Mouse (Mus musculus) liver, adult 2 months (tissue): Measurements from ENCODE around the gene Cux2. TPM values are rescaled to one million over a fixed set of nuclear protein-coding genes. Genes with fewer than 3 reads are reported as not detected.
A peak's percentile ranks its signal among the peaks of the same experiment; 100 is the strongest.

Experiments
- DNase-seq: peaks from one replicate; pipeline ENCODE4 v3.0.0-alpha.2; 2011; ENCODE audit warnings: low read depth, low spot score; ENCODE audit errors: extremely low read depth
- H3K27ac ChIP-seq: fragments of 200-500 bp; replicated peaks from 2 replicates; pipeline ENCODE4 v1.5.1; 2012; ENCODE audit warnings: low read depth, mild to moderate bottlenecking, control low read depth, inconsistent platforms, low read length; ENCODE audit not compliant: insufficient read depth
- H3K27me3 ChIP-seq: fragments of 200-500 bp; 2 replicates; pipeline ENCODE4 v1.6.1; 2012; ENCODE audit warnings: mild to moderate bottlenecking, moderate library complexity, low read length, inconsistent platforms; ENCODE audit not compliant: control insufficient read depth, insufficient read depth
- H3K36me3 ChIP-seq: fragments of 200-500 bp; 2 replicates; pipeline ENCODE4 v1.6.1; 2012; ENCODE audit warnings: low read length, inconsistent platforms; ENCODE audit not compliant: control insufficient read depth, insufficient read depth
- H3K4me1 ChIP-seq: fragments of 200-500 bp; 2 replicates; pipeline ENCODE4 v1.6.1; 2011; ENCODE audit warnings: low read length; ENCODE audit not compliant: control insufficient read depth, insufficient read depth
- H3K4me3 ChIP-seq: fragments of 200-500 bp; 2 replicates; pipeline ENCODE4 v1.5.1; 2011; ENCODE audit warnings: low read depth, mild to moderate bottlenecking, control low read depth, low read length, moderate library complexity; ENCODE audit not compliant: insufficient read depth
- H3K79me2 ChIP-seq: fragments of 200-500 bp; 2 replicates; pipeline ENCODE4 v1.6.1; 2012; ENCODE audit warnings: inconsistent platforms, mild to moderate bottlenecking, low read length, moderate library complexity; ENCODE audit not compliant: control insufficient read depth, insufficient read depth
- H3K9ac ChIP-seq: fragments of 200-500 bp; 2 replicates; pipeline ENCODE4 v1.6.1; 2012; ENCODE audit warnings: low read depth, mild to moderate bottlenecking, control low read depth, inconsistent platforms, low read length
- CTCF ChIP-seq: fragments of 200-500 bp; IDR thresholded peaks from 2 replicates; pipeline ENCODE4 v1.5.1; 2011; ENCODE audit warnings: low read depth, low read length, control low read depth
- POLR2A ChIP-seq: fragments of 200-500 bp; IDR thresholded peaks from 2 replicates; pipeline ENCODE4 v1.6.1; 2011; ENCODE audit warnings: low read length, control low read depth; ENCODE audit not compliant: insufficient read depth; ENCODE audit errors: extremely low read depth
- WGBS: fragments of 180-500 bp; shearing (Covaris S2); methylation state at CpG from one replicate; pipeline ENCODE4 v1.1.7; 2018; 5-methylcytosine and 5-hydroxymethylcytosine counted together
- polyA plus RNA-seq: library from polyadenylated mRNA; depleted of rRNA; stranded (reverse); fragments of >200 nt; gene quantifications from 2 replicates; pipeline ENCODE4 v1.2.3, GENCODE M21; 2012
- total RNA-seq: library from RNA; depleted of rRNA; stranded (reverse); fragments of >200 nt; gene quantifications from 2 replicates; pipeline ENCODE4 v1.2.3, GENCODE M21; 2014

The Cux2 gene
- total and polyA plus RNA-seq, 2 experiments, result 4.1 to 11.6 TPM

- Histone ChIP-seq H3K9ac (no peak overlapping the region), H3K4me1 (no peaks in the 10 kb centered on the region; the same call in 1 of the 2 replicates), H3K4me3 (no peak overlapping the region), H3K27ac (no peak overlapping the region), H3K79me2 (no peaks in the 10 kb centered on the region), H3K27me3 (no peaks in the 10 kb centered on the region), H3K36me3 (peaks cover 37% of the 10 kb centered on the region)
- 41% methylated on average over 3 of the region's 3 CpGs for WGBS
- TF ChIP-seq CTCF (peak; percentile 47; the same call in 1 of the 2 replicates), POLR2A (no peak)
- DNase-seq, result peak; percentile 67
Observed at GRCm38 (mm10) chr5:121815067-121815466, 234.8 kb downstream of the Cux2 start.

GRCm38 (mm10) chr5:121813744-121814143, 236.2 kb downstream of the Cux2 start:
- Histone ChIP-seq H3K36me3 (peaks cover 43% of the 10 kb centered on the region), H3K4me1 (no peaks in the 10 kb centered on the region; the same call in 1 of the 2 replicates), H3K79me2 (no peaks in the 10 kb centered on the region), H3K27me3 (no peaks in the 10 kb centered on the region), H3K4me3 (no peak overlapping the region), H3K27ac (no peak overlapping the region), H3K9ac (no peak overlapping the region)
- WGBS, result 91% methylated on average over 10 of the region's 10 CpGs
- TF ChIP-seq CTCF (no peak), POLR2A (no peak)
- no peak for DNase-seq

- Histone ChIP-seq H3K27me3 (no peaks in the 10 kb centered on the region), H3K79me2 (no peaks in the 10 kb centered on the region), H3K27ac (no peak overlapping the region), H3K4me1 (no peaks in the 10 kb centered on the region; the same call in 1 of the 2 replicates), H3K9ac (no peak overlapping the region), H3K36me3 (peaks cover 41% of the 10 kb centered on the region), H3K4me3 (no peak overlapping the region)
- no peak for TF ChIP-seq CTCF
- TF ChIP-seq POLR2A, result no peak
- no peak for DNase-seq
- WGBS, result 76% methylated on average over 7 of the region's 7 CpGs
Observed at GRCm38 (mm10) chr5:121812526-121813243, 237.2 kb downstream of the Cux2 start.

GRCm38 (mm10) chr5:121811485-121811931, 238.4 kb downstream of the Cux2 start:
- Histone ChIP-seq H3K4me3 (no peak overlapping the region), H3K79me2 (no peaks in the 10 kb centered on the region), H3K36me3 (peaks cover 40% of the 10 kb centered on the region), H3K27me3 (no peaks in the 10 kb centered on the region), H3K4me1 (no peaks in the 10 kb centered on the region; the same call in 1 of the 2 replicates), H3K9ac (no peak overlapping the region), H3K27ac (peak overlapping the region; percentile 0; the same call in 1 of the 2 replicates)
- 70% methylated on average over 5 of the region's 5 CpGs for WGBS
- no peak for DNase-seq
- no peak for TF ChIP-seq POLR2A
- TF ChIP-seq CTCF, result no peak

GRCm38 (mm10) chr5:121810331-121811151, 239.4 kb downstream of the Cux2 start:
- Histone ChIP-seq H3K36me3 (peaks cover 38% of the 10 kb centered on the region), H3K79me2 (no peaks in the 10 kb centered on the region)
- WGBS, result 82% methylated on average over 17 of the region's 17 CpGs

More at GRCm38 (mm10) chr5:121810331-121811151, 239.4 kb downstream of the Cux2 start:
- Histone ChIP-seq H3K9ac (no peak overlapping the region), H3K27ac (no peak overlapping the region), H3K27me3 (no peaks in the 10 kb centered on the region), H3K4me1 (no peaks in the 10 kb centered on the region; the same call in 1 of the 2 replicates), H3K4me3 (no peak overlapping the region)
- no peak for DNase-seq
- TF ChIP-seq CTCF (no peak), POLR2A (no peak)
